Mouse (Mus musculus): ENCODE data around the gene Szt2.

- TF ChIP-seq CTCF (IDR thresholded peaks at IDR 0.05; ENCODE audit: low read depth, low read length) = no peak
- TF ChIP-seq GATA2 (IDR thresholded peaks at IDR 0.05; ENCODE audit: borderline replicate concordance, low read depth, low read length) = no peak
Observed at GRCm38 (mm10) chr4:118319706-118320344, 89.2 kb downstream of the Szt2 start.

Measured in G1E (cell line).